Mouse (Mus musculus) erythroblast, embryonic 14.5 days (primary cell): ENCODE results near the gene Bola2.

Experiments
- GATA1 ChIP-seq: IDR thresholded peaks from 2 replicates; pipeline ENCODE4 v1.6.1; 2012; ENCODE audit warnings: low read length, inconsistent platforms, mixed read lengths
- TAL1 ChIP-seq: IDR thresholded peaks from 3 replicates; pipeline ENCODE4 v1.6.1; 2012; ENCODE audit warnings: low read length, inconsistent platforms, mixed read lengths

GRCm38 (mm10) chr7:126663646-126664045 is 31.6 kb upstream of the Bola2 start:
- no peak for TF ChIP-seq TAL1
- TF ChIP-seq GATA1, result no peak
